Mouse (Mus musculus): Measurements from ENCODE around the gene Fstl1.

Fstl1 gene

DNA sequence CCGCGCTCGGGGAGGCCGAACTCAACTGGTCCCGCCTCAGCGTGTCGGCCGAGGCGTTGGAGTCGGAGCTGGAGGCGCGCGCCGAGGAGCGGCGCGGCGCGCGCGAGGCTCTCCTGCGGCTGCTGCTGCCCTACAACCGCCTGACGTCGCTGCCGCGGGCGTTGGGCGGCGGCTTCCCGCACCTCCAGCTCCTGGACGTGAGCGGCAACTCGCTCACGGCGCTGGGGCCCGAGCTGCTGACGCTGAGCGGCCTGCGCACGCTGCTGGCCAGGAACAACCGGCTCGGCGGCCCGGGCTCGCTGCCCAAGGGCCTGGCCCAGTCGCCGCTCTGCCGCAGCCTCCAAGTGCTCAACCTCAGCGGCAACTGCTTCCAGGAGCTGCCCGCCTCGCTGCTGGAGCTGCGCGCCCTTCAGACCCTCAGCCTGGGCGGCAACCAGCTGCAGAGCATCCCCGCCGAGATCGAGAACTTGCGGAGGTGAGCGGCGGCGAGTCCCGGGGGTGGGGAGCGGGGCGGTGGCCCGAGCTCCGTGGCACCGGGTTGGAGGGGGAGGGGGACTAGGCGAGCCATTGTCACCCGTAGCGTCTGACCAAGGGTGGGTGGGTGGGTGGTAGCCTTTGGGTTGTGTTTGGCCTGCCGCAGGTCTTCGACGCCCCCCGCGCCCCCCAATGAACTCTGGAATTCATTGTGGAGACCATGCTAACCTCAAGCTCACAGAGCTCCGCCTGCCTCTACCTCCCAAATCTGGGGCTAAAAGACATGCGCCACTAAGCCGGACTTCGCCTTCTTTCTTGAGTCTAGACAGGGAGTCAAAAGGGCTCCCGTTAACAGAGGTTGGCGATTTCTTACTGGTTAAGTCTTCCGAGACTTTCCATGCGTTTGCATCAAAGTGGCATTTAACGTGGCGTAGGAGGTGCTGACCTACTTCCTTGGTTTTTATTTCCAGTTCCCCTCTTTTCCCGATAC is 92.1 kb downstream of the Fstl1 start:
- DNase-seq (ENCODE audit: low read depth in 2 of 2, low spot score in 2 of 2) = no peak

DNA sequence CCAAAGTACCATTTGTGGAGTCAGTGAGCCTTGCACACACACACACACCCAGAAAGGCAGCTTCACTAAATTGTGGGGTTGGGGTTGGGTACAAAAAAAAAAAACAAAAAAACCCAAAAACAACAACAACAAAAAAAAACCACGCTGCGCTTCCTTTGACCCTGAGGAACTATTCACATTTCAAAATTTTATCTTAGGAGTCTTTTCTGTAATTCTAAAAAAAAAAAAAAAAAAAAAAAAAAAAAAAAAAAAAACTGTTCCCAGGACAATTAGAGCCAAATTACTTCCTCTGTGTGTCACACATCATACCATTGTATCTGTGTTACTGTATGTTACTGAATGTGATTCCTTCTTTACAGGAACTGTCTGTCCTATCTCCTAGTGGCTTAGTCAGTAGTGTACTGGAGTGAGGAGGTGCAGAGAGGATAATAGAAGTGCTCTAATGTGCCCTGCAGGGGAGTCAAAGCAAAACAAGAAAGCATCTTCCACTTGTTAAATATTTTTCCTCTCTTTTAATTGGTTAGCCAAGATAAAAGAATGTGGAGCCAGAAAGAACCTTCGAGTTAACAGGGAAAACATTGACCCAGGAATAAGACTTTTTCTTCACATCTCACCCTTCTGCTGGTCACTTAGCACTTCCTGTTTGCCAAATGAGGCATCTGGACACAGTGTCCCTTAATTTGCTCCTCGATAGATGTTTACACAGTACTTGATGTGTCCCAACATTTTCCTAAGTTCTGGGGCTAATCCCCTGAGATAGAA is 93.0 kb downstream of the Fstl1 start:
- DNase-seq (ENCODE audit: low read depth in 2 of 2, low spot score in 2 of 2) = no peak

DNA sequence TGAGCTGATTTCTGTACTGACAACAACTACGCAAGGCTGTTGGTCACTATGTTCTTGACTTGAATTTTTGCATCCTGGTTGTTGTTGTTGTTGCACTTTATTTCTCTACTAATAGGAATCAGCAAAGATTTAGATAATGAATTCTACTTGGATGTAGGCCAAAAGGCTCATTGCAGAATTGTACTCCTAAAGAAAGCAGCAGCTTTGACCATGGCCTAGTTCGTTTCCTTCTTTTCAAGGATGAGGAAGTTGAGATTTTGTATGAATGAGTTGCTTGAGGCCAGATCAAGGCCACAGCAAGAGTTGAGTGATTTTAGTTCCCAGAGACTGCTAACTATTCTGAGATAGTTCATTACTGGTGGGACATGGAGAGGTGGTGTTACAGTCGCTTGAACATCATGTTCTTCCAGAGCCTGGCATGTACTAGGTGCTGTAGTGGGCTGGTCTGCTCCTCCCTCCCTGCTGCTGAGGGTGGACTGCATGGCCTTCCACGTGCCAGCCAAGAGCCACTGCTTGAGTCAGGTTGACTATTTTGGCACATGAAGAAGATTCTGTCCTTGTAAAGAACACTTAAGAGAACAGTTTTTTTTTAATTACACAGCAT is 94.5 kb downstream of the Fstl1 start:
- no peak for DNase-seq (ENCODE audit: low read depth in 2 of 2, low spot score in 2 of 2)

DNA sequence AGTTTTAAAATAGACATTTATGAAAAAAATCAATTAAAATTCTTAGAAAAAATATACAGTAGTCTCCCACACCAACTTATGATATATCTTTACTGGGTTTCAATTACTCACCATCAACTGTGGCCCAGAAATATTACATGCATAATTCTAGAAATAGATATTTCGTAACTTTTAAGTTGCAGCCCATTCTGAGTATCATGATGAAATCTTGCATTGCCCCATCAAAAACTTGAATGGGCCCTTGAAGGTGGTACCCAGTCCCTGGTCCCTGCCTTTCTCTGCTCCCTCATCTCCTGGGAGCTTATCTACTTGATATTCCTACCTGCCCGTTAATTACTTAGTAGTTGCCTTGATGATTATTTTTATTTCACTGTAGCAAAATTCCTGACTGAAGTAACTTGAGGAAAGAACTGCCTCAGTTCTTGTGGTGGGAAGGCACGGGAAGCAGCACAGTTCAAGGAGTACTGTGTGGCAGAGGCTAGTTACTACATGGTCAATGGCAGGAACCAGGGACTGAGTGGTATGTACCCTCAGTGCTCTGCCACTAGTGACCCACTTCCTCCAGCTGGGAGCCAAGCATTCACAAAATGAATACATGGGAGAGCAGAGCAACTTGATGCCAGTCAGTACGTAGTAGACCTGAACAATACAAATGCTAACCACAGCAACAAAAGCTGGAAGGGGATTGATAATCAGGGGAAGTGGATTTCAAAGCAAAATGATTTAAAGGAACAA is 98.0 kb downstream of the Fstl1 start:
- DNase-seq (ENCODE audit: low read depth in 2 of 2, low spot score in 2 of 2) = no peak

DNA sequence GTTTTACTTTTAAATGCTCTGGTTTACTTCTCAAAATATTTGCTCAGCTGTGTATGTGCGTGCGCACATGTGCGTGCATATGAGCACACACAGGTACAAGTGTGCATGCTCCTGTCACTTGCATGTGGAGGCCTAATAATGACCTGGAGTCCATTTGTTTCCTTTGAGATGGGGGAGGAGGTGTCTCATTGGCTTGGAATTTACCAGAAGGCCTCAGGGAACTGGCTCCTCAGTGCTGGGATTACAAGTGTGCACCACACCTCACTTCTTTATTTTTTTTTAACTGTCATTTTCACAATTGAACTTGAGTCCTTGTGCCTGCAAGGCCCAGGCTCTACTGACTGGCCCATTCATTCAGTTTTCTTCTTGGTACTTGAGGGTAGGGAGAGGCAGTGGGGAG is 100.7 kb downstream of the Fstl1 start:
- no peak for DNase-seq (ENCODE audit: low read depth in 2 of 2, low spot score in 2 of 2)

DNA sequence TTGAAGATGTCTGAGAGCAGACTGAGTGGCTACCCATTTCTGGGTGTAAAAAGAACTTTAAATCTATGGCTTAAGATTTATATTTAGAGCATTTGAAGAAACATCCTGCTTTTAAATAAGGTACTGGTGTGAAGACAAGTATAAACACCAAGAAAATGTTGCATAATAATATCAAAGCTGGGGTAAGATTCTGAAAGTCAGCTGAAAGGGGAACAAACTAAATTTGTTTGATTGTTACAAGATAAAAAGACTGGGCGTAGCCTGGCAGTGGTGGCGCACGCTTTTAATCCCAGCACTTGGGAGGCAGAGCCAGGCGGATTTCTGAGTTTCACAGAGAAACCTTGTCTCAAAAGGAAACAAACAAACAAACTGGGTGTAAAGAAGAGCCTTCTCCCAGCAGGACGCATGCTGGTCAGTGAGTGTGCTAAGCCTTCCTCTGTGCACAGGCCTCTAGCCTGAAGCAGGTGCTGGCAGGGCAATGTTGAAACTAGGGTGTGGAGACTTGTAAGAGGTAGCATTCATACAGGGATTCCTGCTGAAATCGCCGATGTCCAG is 102.4 kb downstream of the Fstl1 start:
- no peak for DNase-seq (ENCODE audit: low read depth in 2 of 2, low spot score in 2 of 2)

DNA sequence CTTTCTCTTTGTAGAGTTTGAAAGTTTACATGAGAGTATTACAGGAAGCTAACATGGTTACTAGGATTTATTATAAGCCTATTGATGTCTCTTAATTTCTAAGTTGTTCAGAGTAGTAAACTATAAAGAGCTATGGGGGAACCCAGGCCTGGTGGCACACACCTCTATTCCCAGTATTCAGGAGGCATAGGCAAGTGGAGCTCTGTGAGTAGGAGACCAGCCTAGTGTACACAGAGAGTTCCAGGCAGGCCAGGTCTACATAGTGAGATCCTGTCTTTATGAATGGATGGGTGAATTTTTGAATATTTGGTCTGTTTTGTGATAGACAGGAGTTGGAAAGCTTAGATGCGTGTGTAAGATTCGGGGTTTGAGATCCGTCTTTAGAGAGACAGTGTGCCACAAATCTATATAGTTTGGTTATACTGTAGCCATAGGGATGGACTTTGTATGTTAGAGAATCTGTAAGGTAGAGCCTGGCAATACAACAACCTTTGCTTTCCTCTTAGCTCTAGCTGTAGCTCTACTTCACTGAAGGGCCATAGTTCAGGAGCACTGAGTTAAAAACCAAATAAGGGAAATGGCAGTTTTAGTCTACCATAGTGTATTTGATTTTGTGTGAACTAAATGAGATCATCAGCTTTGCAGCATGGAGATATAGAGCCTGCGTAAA is 103.2 kb downstream of the Fstl1 start:
- DNase-seq (ENCODE audit: low read depth in 2 of 2, low spot score in 2 of 2) = no peak

DNA sequence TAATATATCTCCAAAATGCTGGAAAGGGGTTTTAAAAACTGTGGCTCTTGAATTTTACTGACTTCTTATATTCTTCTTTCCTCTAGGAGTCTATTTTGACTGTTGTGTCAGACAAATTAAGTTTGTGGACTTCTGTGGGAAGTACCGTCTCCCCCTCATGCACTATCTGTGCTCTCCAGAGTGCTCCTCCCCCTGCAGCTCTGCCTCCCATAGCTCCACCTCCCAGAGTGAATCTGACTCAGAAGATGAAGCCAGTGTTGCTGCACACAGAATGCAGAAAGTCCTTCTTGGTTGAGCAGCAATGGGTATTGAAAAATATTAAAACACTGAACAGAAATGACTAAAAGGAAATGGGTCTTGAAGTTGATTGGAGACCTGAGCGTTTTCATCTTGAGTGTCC is 104.5 kb downstream of the Fstl1 start:
- no peak for DNase-seq (ENCODE audit: low read depth in 2 of 2, low spot score in 2 of 2)

Data from CD8-positive naive resting alpha-beta T cell, adult 2 months (primary cell).